Mouse (Mus musculus) thymus, postnatal 10 days (tissue): Measurements from ENCODE around the gene Kif23.
A peak's percentile ranks its signal among the peaks of the same experiment; 100 is the strongest.

ENCODE experiments used
- DNase-seq, 2 experiments: peaks; one replicate each; pipeline ENCODE4 v3.0.0; 2021; ENCODE audit warnings: low spot score in 2 of 2

Gene Kif23

GRCm38 (mm10) chr9:61906912-61907311, 39.7 kb downstream of the Kif23 start:
- peak; percentile 21 to 56 for DNase-seq

GRCm38 (mm10) chr9:61905576-61905975, 41.0 kb downstream of the Kif23 start:
- DNase-seq: no peak

- no peak for DNase-seq
These were observed 42.4 kb downstream of the Kif23 start for GRCm38 (mm10) chr9:61904201-61904600.

- DNase-seq: no peak
These were observed 44.1 kb downstream of the Kif23 start for GRCm38 (mm10) chr9:61902445-61902844.

- DNase-seq: no peak
These were observed 45.0 kb downstream of the Kif23 start for GRCm38 (mm10) chr9:61901574-61901973.

- DNase-seq: peak; percentile 38 to 82
These were observed 46.8 kb downstream of the Kif23 start for GRCm38 (mm10) chr9:61899804-61900203.

- DNase-seq: peak; percentile 28 to 82
These were observed 48.2 kb downstream of the Kif23 start for GRCm38 (mm10) chr9:61898401-61898800.

- no peak for DNase-seq
These were observed 51.6 kb downstream of the Kif23 start for GRCm38 (mm10) chr9:61895014-61895413.

GRCm38 (mm10) chr9:61889855-61890254, 56.7 kb downstream of the Kif23 start:
- DNase-seq: no peak

- DNase-seq: no peak
These were observed 58.8 kb downstream of the Kif23 start for GRCm38 (mm10) chr9:61887661-61888379.

- DNase-seq: no peak
These were observed 60.6 kb downstream of the Kif23 start for GRCm38 (mm10) chr9:61885964-61886363.

- no peak for DNase-seq
These were observed 61.6 kb downstream of the Kif23 start for GRCm38 (mm10) chr9:61884936-61885335.

GRCm38 (mm10) chr9:61884375-61884774, 62.2 kb downstream of the Kif23 start:
- DNase-seq: no peak

- DNase-seq: peak; percentile 18 to 24
These were observed 64.4 kb downstream of the Kif23 start for GRCm38 (mm10) chr9:61882179-61882578.

- peak; percentile 16 to 60 for DNase-seq
These were observed 67.7 kb downstream of the Kif23 start for GRCm38 (mm10) chr9:61878889-61879288.

- no peak for DNase-seq
These were observed 69.0 kb downstream of the Kif23 start for GRCm38 (mm10) chr9:61877373-61878112.

GRCm38 (mm10) chr9:61873325-61873724, 73.2 kb downstream of the Kif23 start:
- no peak for DNase-seq

GRCm38 (mm10) chr9:61872246-61872941, 74.2 kb downstream of the Kif23 start:
- DNase-seq: no peak

- no peak for DNase-seq
These were observed 74.7 kb downstream of the Kif23 start for GRCm38 (mm10) chr9:61871839-61872238.

GRCm38 (mm10) chr9:61867659-61868058, 78.9 kb downstream of the Kif23 start:
- DNase-seq: no peak
